Mouse (Mus musculus): ENCODE results near the gene Timm8a2. TPM values are rescaled to one million over a fixed set of nuclear protein-coding genes. Genes with fewer than 3 reads are reported as not detected.

Gene Timm8a2
- total and polyA plus RNA-seq, 3 experiments: 0.05 TPM; not detected in 2

DNA sequence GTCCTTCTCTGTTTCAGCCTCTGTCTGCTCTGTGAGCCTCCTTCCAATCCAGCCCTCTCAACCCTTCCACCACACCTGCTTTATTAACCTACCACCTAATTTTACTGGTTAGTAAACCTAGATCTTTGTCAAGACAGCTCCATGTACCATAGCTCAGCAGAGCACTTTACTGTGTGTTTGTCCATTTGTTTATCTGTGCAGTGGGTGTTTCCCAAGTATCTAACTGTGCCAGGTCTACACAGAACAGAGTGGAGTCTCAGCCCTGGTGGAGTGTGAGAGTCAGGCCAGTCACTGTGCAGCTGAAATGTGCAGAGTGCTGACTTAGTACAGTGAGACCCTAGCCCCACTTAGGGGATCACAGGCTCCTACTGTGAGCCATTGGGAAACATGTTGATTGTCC, 30.7 kb upstream of the Timm8a2 start:
- no peaks in the 10 kb centered on the region for H3K27me3 ChIP-seq (ENCODE audit: insufficient read depth, low read length)
- ATAC-seq (ENCODE audit: extremely low read depth, insufficient number of reproducible peaks, low FRiP score, poor library complexity, severe bottlenecking) (no peak), DNase-seq (ENCODE audit: low spot score) (no peak)
- TF ChIP-seq GATA2 (IDR thresholded peaks at IDR 0.05; ENCODE audit: borderline replicate concordance, low read depth, low read length): no peak
- TF ChIP-seq POLR2AphosphoS5 (IDR thresholded peaks at IDR 0.05; ENCODE audit: insufficient replicate concordance, low read depth, low read length): no peak
- no peak for TF ChIP-seq TAL1 (conservative IDR thresholded peaks at IDR 0.05; ENCODE audit: low read depth, low read length)
- no peak for TF ChIP-seq CTCF (IDR thresholded peaks at IDR 0.05; ENCODE audit: low read depth, low read length)
- no peak for TF ChIP-seq GATA1 (IDR thresholded peaks at IDR 0.05; ENCODE audit: borderline replicate concordance, low read length)
- H3K4me1 ChIP-seq (ENCODE audit: insufficient read depth, low read depth, low read length): peaks cover 7% of the 10 kb centered on the region; the same call in 1 of the 2 replicates
- H3K36me3 ChIP-seq (replicated peaks): peaks cover 61% of the 10 kb centered on the region
- no peaks in the 10 kb centered on the region for H3K9me3 ChIP-seq (replicated peaks)
- no peak overlapping the region for H3K4me3 ChIP-seq (ENCODE audit: low read depth, low read length)

- TF ChIP-seq GATA2 (IDR thresholded peaks at IDR 0.05; ENCODE audit: borderline replicate concordance, low read depth, low read length): no peak
- TF ChIP-seq TAL1 (conservative IDR thresholded peaks at IDR 0.05; ENCODE audit: low read depth, low read length): no peak
- TF ChIP-seq GATA1 (IDR thresholded peaks at IDR 0.05; ENCODE audit: borderline replicate concordance, low read length): no peak
- TF ChIP-seq CTCF (IDR thresholded peaks at IDR 0.05; ENCODE audit: low read depth, low read length): no peak
- TF ChIP-seq POLR2AphosphoS5 (IDR thresholded peaks at IDR 0.05; ENCODE audit: insufficient replicate concordance, low read depth, low read length): no peak
- ATAC-seq (ENCODE audit: extremely low read depth, insufficient number of reproducible peaks, low FRiP score, poor library complexity, severe bottlenecking) (no peak), DNase-seq (ENCODE audit: low spot score) (no peak)
- Histone ChIP-seq H3K4me1 (ENCODE audit: insufficient read depth, low read depth, low read length) (peaks cover 24% of the 10 kb centered on the region), H3K27me3 (ENCODE audit: insufficient read depth, low read length) (no peaks in the 10 kb centered on the region), H3K4me3 (ENCODE audit: low read depth, low read length) (no peak overlapping the region), H3K36me3 (replicated peaks) (peaks cover 65% of the 10 kb centered on the region), H3K9me3 (replicated peaks) (no peaks in the 10 kb centered on the region)
Observed at GRCm38 (mm10) chr14:122008261-122008660, 26.2 kb upstream of the Timm8a2 start.

DNA sequence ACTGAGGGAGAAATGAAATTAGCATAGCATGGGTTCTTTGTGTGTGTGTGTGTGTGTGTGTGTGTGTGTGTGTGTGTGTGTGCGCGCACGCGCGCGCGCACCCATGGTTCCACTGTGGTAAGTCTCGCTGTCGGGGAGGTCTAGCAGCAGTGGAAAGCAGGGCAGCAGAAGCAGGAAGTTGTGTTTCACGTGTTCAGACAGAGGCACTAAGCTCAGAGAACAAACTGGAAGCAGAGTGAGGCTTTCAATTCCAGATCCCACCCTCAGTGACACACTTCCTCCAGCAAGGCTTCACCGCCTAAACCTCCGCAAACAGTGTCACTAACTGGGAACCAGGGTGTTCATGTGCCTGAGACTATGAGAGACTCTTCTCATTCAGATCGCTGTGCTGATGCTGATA, 25.0 kb upstream of the Timm8a2 start:
- peaks cover 26% of the 10 kb centered on the region for H3K4me1 ChIP-seq (ENCODE audit: insufficient read depth, low read depth, low read length)
- no peak for DNase-seq (ENCODE audit: low spot score)
- no peak overlapping the region for H3K4me3 ChIP-seq (ENCODE audit: low read depth, low read length)
- no peaks in the 10 kb centered on the region for H3K27me3 ChIP-seq (ENCODE audit: insufficient read depth, low read length)
- TF ChIP-seq GATA1 (IDR thresholded peaks at IDR 0.05; ENCODE audit: borderline replicate concordance, low read length) (no peak), CTCF (IDR thresholded peaks at IDR 0.05; ENCODE audit: low read depth, low read length) (no peak), TAL1 (conservative IDR thresholded peaks at IDR 0.05; ENCODE audit: low read depth, low read length) (no peak), POLR2AphosphoS5 (IDR thresholded peaks at IDR 0.05; ENCODE audit: insufficient replicate concordance, low read depth, low read length) (no peak), GATA2 (IDR thresholded peaks at IDR 0.05; ENCODE audit: borderline replicate concordance, low read depth, low read length) (no peak)
- ATAC-seq (ENCODE audit: extremely low read depth, insufficient number of reproducible peaks, low FRiP score, poor library complexity, severe bottlenecking): no peak
- no peaks in the 10 kb centered on the region for H3K9me3 ChIP-seq (replicated peaks)
- H3K36me3 ChIP-seq (replicated peaks): peaks cover 66% of the 10 kb centered on the region

- Histone ChIP-seq H3K27me3 (ENCODE audit: insufficient read depth, low read length) (no peaks in the 10 kb centered on the region), H3K4me3 (ENCODE audit: low read depth, low read length) (no peak overlapping the region), H3K36me3 (replicated peaks) (peaks cover 69% of the 10 kb centered on the region), H3K9me3 (replicated peaks) (no peaks in the 10 kb centered on the region), H3K4me1 (ENCODE audit: insufficient read depth, low read depth, low read length) (peaks cover 27% of the 10 kb centered on the region)
- no peak for ATAC-seq (ENCODE audit: extremely low read depth, insufficient number of reproducible peaks, low FRiP score, poor library complexity, severe bottlenecking)
- DNase-seq (ENCODE audit: low spot score): no peak
- TF ChIP-seq GATA1 (IDR thresholded peaks at IDR 0.05; ENCODE audit: borderline replicate concordance, low read length) (no peak), GATA2 (IDR thresholded peaks at IDR 0.05; ENCODE audit: borderline replicate concordance, low read depth, low read length) (no peak), POLR2AphosphoS5 (IDR thresholded peaks at IDR 0.05; ENCODE audit: insufficient replicate concordance, low read depth, low read length) (no peak), CTCF (IDR thresholded peaks at IDR 0.05; ENCODE audit: low read depth, low read length) (no peak), TAL1 (conservative IDR thresholded peaks at IDR 0.05; ENCODE audit: low read depth, low read length) (no peak)
Observed at GRCm38 (mm10) chr14:122010301-122010700, 24.2 kb upstream of the Timm8a2 start.

DNA sequence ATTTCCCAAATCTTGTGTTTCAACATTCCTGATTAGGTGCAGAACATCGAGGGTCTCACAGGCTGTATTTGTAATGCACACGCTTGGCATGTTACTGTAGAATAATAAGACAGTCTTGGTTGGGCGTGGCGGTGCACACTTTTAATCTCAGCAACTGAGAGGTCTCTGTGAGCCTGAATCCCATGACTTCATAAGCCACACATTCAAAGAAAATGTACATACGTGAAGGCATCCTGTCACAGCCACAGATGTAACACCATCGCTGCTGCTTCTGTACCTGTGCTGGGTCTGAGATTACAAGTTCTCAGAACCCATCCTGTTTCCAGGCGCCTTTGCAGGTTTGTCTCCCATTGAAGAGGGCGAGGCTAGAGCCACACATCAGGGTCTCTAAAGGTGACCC, 22.7 kb upstream of the Timm8a2 start:
- no peak for ATAC-seq (ENCODE audit: extremely low read depth, insufficient number of reproducible peaks, low FRiP score, poor library complexity, severe bottlenecking)
- Histone ChIP-seq H3K4me1 (ENCODE audit: insufficient read depth, low read depth, low read length) (peaks cover 31% of the 10 kb centered on the region), H3K27me3 (ENCODE audit: insufficient read depth, low read length) (no peaks in the 10 kb centered on the region), H3K9me3 (replicated peaks) (no peaks in the 10 kb centered on the region), H3K36me3 (replicated peaks) (peaks cover 76% of the 10 kb centered on the region), H3K4me3 (ENCODE audit: low read depth, low read length) (no peak overlapping the region)
- TF ChIP-seq CTCF (IDR thresholded peaks at IDR 0.05; ENCODE audit: low read depth, low read length) (no peak), TAL1 (conservative IDR thresholded peaks at IDR 0.05; ENCODE audit: low read depth, low read length) (no peak), GATA1 (IDR thresholded peaks at IDR 0.05; ENCODE audit: borderline replicate concordance, low read length) (no peak), GATA2 (IDR thresholded peaks at IDR 0.05; ENCODE audit: borderline replicate concordance, low read depth, low read length) (no peak)
- no peak for DNase-seq (ENCODE audit: low spot score)

DNA sequence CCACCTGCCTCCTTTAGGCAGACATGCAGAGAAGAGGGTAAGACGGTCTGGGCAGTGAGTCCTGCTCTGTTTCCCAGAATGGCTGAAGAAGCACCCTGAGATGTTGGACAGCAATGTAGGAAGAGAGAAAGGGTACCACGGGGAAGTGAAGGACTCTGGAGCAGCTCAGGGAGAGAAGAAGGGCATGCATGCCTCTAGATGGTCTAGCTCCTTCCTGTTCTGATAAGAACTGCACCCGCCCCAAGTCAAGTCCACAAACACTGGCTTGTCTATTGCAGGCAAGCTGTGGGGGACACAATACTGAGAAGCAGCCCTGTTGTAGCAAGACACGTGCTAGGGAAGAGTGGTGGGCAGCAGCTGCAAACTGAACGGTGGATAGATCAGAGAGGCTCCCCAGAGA, 22.3 kb upstream of the Timm8a2 start:
- DNase-seq (ENCODE audit: low spot score): no peak
- H3K36me3 ChIP-seq (replicated peaks): peaks cover 79% of the 10 kb centered on the region

DNA sequence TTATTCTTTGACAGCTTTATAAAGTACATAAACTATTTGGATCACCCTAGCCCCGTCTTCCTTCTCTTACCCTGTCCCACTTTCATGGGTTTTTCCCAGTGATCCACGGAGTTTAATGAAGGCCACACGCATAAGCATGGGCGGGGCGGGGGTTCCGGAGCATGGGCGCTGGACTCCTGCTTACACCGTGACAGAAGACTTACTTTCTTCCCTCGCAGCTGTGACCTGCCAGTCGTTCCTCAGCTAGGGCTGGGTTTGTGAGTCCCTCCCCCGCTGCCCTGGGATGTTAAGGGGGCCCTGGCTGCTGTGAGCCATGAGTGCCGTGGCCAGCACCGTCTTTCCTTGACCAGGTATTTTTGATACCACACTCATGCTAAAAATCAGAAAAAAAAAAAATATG, 21.7 kb upstream of the Timm8a2 start:
- Histone ChIP-seq H3K4me1 (ENCODE audit: insufficient read depth, low read depth, low read length) (peaks cover 31% of the 10 kb centered on the region), H3K36me3 (replicated peaks) (peaks cover 77% of the 10 kb centered on the region), H3K9me3 (replicated peaks) (no peaks in the 10 kb centered on the region), H3K4me3 (ENCODE audit: low read depth, low read length) (no peak overlapping the region), H3K27me3 (ENCODE audit: insufficient read depth, low read length) (no peaks in the 10 kb centered on the region)
- ATAC-seq (ENCODE audit: extremely low read depth, insufficient number of reproducible peaks, low FRiP score, poor library complexity, severe bottlenecking): no peak
- DNase-seq (ENCODE audit: low spot score): no peak
- TF ChIP-seq GATA2 (IDR thresholded peaks at IDR 0.05; ENCODE audit: borderline replicate concordance, low read depth, low read length) (no peak), POLR2AphosphoS5 (IDR thresholded peaks at IDR 0.05; ENCODE audit: insufficient replicate concordance, low read depth, low read length) (no peak), CTCF (IDR thresholded peaks at IDR 0.05; ENCODE audit: low read depth, low read length) (no peak), GATA1 (IDR thresholded peaks at IDR 0.05; ENCODE audit: borderline replicate concordance, low read length) (no peak), TAL1 (conservative IDR thresholded peaks at IDR 0.05; ENCODE audit: low read depth, low read length) (no peak)

More for the DNA sequence above, 22.3 kb upstream of the Timm8a2 start:
- Histone ChIP-seq H3K4me1 (ENCODE audit: insufficient read depth, low read depth, low read length) (peaks cover 31% of the 10 kb centered on the region), H3K4me3 (ENCODE audit: low read depth, low read length) (no peak overlapping the region), H3K27me3 (ENCODE audit: insufficient read depth, low read length) (no peaks in the 10 kb centered on the region), H3K9me3 (replicated peaks) (no peaks in the 10 kb centered on the region)
- no peak for TF ChIP-seq TAL1 (conservative IDR thresholded peaks at IDR 0.05; ENCODE audit: low read depth, low read length)
- ATAC-seq (ENCODE audit: extremely low read depth, insufficient number of reproducible peaks, low FRiP score, poor library complexity, severe bottlenecking): peak; percentile 36

All from G1E (cell line).